Mouse (Mus musculus) urinary bladder, adult 18-20 months (tissue): ENCODE data around the gene Abcg2.

Experiments
- DNase-seq, 2 experiments: peaks; one replicate each; pipeline ENCODE4 v3.0.0; 2022; ENCODE audit warnings: low spot score in 2 of 2, mixed read lengths in 2 of 2

The Abcg2 gene

GRCm38 (mm10) chr6:58633731-58634130 is 49.4 kb downstream of the Abcg2 start:
- DNase-seq, result no peak

GRCm38 (mm10) chr6:58638566-58638965 is 54.2 kb downstream of the Abcg2 start:
- no peak for DNase-seq

GRCm38 (mm10) chr6:58639391-58639790 is 55.1 kb downstream of the Abcg2 start:
- no peak for DNase-seq

- peak; percentile 30 to 45 for DNase-seq
Observed at GRCm38 (mm10) chr6:58640333-58641018, 56.2 kb downstream of the Abcg2 start.

DNA sequence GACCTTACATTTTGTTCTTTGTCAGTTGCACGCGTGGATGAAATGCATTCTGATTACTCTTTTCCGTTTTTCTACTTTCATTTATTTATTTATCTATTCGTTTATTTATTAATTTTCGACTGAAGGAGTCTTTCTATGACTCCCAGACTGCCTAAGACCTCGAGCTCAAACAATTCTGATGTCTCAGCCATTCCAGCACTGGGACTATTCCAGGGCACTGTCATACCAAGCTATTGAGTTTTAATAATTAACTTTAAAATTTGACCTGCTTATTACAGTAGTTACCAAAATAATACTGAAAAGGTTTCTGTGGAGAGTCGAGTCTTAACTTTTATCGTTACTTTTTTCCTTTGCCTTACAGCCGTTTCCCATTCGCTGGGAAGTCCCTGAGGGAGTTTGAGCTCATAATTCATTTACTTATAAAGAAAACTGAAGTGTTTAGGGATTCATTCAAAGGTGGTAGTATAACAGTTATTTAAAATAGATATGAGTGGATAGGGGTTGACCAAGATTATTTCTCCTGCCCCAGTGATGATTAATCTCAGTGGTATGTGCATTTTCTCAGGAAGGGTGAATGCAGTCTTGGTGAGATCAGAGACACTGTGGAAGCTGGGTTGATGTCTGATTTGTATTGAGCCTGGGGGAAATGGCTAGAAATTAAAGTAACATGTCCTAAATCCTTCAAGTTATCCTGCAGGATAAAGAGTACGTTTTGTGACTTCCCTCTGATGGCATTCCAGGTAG is 56.9 kb downstream of the Abcg2 start:
- DNase-seq, result no peak

- no peak for DNase-seq
Observed at GRCm38 (mm10) chr6:58642191-58642590, 57.9 kb downstream of the Abcg2 start.

DNA sequence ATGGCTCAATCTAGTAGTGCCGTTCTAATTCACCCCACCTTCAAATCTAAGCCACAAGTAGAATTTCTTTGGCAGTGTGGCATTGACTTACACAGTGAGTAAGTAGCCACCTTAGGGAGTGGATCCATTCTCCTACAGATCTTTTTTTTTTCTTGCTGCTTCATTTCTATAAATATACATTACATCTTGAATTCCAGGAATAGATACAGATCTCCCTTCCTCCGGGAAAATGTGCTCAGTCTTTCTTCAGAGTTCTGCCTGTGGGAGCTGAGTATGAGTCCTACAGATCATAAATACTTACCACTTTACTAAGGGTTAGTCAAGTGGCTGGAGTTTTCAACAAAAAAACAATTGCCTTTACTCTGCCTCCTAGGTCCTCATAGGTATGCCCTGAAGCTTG is 60.3 kb downstream of the Abcg2 start:
- no peak for DNase-seq

GRCm38 (mm10) chr6:58648100-58648749 is 63.9 kb downstream of the Abcg2 start:
- DNase-seq, result no peak

- DNase-seq, result no peak
Observed at GRCm38 (mm10) chr6:58650136-58650535, 65.8 kb downstream of the Abcg2 start.

- DNase-seq, result no peak
Observed at GRCm38 (mm10) chr6:58651038-58651437, 66.7 kb downstream of the Abcg2 start.

GRCm38 (mm10) chr6:58660951-58661575 is 76.7 kb downstream of the Abcg2 start:
- no peak for DNase-seq

GRCm38 (mm10) chr6:58677802-58678201 is 93.5 kb downstream of the Abcg2 start:
- no peak for DNase-seq

DNA sequence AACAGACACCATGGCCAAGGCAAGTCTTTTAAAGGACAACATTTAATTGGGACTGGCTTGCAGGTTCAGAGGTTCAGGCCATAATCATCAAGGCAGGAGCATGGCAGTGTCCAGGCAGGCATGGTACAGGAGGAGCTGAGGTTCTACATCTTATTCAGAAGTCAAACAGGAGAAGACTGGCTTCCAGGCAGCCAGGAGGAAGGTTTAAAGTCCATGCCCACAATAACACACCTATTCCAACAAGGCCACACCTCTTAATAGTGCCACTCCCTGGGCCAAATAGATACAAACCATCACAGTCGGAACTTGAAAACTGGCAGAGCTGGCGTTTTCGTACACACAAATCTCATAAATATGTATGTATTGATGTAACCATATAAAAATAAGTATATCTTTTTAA is 94.2 kb downstream of the Abcg2 start:
- no peak for DNase-seq

- DNase-seq, result no peak
Observed at GRCm38 (mm10) chr6:58691584-58691983, 107.3 kb downstream of the Abcg2 start.

- no peak for DNase-seq
Observed at GRCm38 (mm10) chr6:58694257-58694656, 109.9 kb downstream of the Abcg2 start.

- no peak for DNase-seq
Observed at GRCm38 (mm10) chr6:58694765-58695164, 110.4 kb downstream of the Abcg2 start.

GRCm38 (mm10) chr6:58710369-58710768 is 126.0 kb downstream of the Abcg2 start:
- DNase-seq, result no peak

- no peak for DNase-seq
Observed at GRCm38 (mm10) chr6:58711909-58712308, 127.6 kb downstream of the Abcg2 start.

DNA sequence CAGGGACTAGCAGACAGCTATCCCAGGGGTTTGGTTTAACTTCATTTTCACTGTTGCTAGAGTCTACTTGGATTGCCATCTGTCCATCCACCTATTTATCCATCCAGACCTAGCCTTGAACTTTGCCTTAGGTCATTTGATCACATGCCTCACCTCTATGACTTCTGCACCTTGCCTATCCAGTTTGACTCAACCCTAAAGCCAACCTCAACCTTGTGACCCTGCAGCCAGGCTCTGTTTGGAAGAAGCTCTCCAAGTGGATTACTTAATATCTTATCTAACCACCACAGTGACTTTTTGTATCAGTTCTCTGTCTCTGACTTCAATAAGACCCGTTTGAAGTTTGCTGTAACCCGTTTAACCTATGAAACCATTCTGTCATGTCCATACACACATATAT is 149.5 kb downstream of the Abcg2 start:
- DNase-seq, result no peak

DNA sequence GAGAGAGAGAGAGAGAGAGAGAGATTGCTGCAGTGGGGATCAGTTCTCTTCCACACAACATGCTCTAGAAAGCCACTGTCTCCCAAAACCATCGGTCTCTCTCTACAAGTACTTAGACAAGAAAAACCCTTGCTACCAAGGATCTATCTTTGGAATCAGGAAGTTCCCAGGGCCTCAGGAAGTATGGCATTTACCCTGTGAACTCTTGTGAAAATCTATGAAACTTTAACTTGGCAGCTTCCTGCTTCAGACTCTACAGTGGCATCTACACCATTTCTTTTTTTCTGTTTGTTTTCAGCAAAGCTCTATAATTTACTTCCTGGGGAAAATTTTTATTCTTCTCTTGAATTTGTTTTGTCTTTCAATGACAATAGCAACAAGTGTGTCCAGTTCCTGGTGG is 150.8 kb downstream of the Abcg2 start:
- no peak for DNase-seq
